Mouse (Mus musculus): ENCODE measurements at regions not wholly inside any gene's neighbourhood (a gene's known extent, or its start where the extent isn't known, plus 50 kb on each side); places are given as distances from the start of the nearest gene placed in this dataset.
A peak's percentile ranks its signal among the peaks of the same experiment; 100 is the strongest.
"Not testable (repeated sequence)": the region's sequence is repeated elsewhere in the genome, so short reads cannot be mapped to it uniquely, and the experiment has no call there.

- no peak for DNase-seq
Observed at GRCm38 (mm10) chr15:4206371-4206770, 168.9 kb upstream of the Plcxd3 start.

GRCm38 (mm10) chr15:4213371-4213770, 161.9 kb upstream of the Plcxd3 start:
- no peak for DNase-seq

DNA sequence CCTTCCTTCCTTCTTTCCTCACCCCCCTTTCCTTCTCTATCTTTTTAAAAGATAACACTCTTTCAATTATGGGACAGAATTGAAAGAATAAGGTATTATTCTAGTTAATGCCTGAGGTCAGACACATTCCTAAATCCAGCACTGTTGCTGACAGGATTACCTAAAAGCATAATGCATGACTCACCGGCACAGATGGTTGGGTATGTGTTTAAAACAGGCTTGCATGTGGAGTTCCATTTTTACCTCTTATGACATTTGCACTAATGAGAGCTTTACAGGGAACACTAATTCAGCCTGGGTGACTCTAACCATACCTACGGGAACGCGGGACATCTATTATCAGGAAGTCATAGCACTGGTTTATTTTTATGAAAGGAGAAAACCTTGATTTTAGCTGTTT, 156.2 kb upstream of the Plcxd3 start:
- DNase-seq = no peak

DNA sequence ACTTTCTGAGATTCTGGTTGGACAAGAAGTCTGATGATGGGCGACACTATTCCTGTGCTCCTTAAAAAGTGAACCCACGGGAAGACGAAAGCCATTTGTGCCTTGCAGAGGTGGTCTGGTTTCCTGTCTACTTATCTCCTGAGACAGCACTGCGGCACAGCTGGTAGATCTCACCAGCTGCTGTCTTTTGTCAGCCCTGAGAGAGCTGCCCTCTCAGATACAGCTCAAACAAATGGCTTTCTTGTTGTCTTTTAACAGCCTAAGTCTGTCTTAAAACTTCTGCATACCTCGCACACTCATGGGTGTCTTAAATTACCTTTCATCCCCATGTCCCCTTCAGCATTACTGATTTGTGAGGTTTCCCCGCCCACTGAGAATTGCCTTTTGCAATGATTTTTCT, 147.2 kb upstream of the Plcxd3 start:
- no peak for DNase-seq

- no peak for DNase-seq
Observed at GRCm38 (mm10) chr15:4240649-4241048, 134.6 kb upstream of the Plcxd3 start.

GRCm38 (mm10) chr15:4247637-4248136, 127.6 kb upstream of the Plcxd3 start:
- no peak for DNase-seq

DNA sequence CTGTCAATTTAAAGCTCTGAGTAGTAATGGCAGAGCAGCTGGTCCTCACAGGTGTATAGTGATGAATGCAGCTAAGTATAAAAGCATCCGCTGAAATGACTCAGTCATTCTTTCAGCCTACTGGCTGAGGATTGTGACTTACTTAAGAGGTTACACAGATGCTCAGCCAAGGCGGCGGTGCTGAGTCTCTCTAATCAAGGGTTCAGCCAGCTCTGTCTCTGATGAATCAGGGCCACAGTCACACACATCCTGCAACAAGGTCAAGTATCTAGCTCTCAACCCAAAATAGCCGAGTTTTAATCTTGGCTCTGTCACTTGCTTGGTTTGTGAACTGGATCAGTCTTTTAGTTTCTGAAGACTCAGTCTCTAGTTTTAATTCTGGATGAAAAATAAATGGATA, 110.7 kb upstream of the Plcxd3 start:
- peak; percentile 81 for DNase-seq

DNA sequence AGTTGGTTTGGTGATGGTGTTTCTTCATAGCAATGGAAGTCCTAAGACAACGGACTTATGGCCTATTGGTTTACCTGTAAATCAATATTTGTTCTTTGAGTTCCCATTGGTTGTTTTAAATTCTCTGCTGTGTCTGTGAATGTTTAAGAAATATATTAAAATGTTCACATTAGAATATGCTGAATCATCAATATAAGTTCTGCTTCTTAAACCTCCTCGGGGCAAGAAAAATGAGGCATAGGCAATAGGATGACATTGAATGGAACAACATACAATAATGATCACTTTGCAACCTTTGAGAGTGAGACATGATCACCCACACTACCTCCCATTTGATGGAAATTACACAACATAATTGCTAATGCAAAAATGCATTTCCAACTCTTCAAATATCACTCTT, 105.5 kb upstream of the Plcxd3 start:
- DNase-seq = no peak

- DNase-seq = no peak
Observed at GRCm38 (mm10) chr15:4277011-4277410, 98.3 kb upstream of the Plcxd3 start.

GRCm38 (mm10) chr15:4307498-4307897, 67.8 kb upstream of the Plcxd3 start:
- no peak for DNase-seq

DNA sequence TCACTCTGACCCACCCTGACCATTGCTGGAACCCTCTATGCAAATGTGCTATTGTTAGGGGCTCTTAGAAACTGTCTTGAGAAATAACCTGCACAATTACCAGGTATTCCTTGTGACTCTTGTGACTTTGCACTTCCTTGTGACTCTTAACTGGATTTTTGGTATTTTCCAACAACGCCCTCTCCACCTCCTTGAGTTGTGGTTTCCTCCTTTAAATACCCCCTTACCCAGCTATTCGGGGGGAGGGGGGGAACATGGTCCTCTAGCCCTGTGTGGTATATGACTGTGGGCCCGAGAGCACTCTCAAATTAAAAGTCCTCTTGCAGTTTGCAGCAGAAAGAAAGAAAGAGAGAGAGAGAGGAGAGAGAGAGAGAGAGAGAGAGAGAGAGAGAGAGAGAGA, 61.6 kb upstream of the Plcxd3 start:
- not testable (repeated sequence) for DNase-seq

GRCm38 (mm10) chr15:4315897-4316296, 59.4 kb upstream of the Plcxd3 start:
- no peak for DNase-seq
